Mouse (Mus musculus): Measurements from ENCODE around the gene Zfp689.

DNA sequence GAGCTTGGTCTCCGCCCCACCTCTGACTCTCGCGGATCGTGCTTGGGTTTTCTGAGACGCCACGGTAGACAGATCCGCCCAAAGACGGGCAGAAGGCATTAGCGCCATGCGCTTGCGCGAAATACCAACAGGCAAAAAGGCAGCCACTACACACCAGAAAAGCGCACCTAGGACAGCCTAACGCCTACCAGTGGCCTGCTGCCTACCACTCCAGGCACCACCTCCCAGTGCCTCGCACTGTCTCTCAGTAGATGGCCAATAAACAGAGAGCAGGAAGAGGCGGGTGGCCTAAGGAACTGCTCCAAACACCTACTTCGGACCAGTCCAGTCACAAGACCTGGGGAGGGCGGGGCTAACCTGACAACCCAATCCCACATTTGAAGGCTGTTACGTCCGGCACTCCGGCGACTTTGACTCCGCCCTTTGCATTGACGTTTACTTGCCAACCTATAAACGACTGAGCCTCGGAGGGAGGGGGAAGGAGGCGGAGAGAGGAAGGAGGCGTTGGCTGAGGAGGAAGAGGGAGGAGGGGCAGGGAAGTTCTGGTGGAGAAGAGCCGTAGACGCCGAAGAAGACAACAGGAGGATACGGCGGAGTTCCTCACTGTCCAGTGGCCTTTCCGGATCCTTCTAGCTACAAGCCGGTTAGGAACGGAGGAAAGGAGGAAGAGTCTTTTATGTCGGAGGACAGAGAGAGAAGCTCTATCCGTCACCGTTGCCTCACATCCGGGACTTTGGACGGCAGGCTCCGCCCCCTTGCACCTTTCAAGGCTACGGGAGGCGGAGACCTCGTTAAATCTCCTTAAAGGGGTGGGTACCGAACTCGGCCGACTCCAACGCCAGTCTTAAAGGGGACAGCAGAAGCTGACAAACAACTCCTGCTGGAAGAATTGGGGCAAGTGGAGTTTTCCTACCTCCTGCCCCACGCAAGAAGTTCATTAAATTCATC is 29.0 kb upstream of the Zfp689 start:
- TF ChIP-seq POLR2A (IDR thresholded peaks at IDR 0.05; ENCODE audit: control insufficient read depth, low read depth, low read length) (peak; percentile 87), CTCF (IDR thresholded peaks at IDR 0.05; ENCODE audit: control insufficient read depth, insufficient read depth, insufficient replicate concordance, low read depth, low read length) (peak; percentile 22; the same call in 1 of the 2 replicates)

All from testis, adult 2 months (tissue).